Mouse (Mus musculus): ENCODE measurements around the gene Zfp280d. TPM values are rescaled to one million over a fixed set of nuclear protein-coding genes. Genes with fewer than 3 reads are reported as not detected.
A peak's percentile ranks its signal among the peaks of the same experiment; 100 is the strongest.

Zfp280d gene
- polyA plus RNA-seq, 1 experiment from 2014 or later = 53.3 TPM

GRCm38 (mm10) chr9:72275101-72275978 is 680 bp downstream of the Zfp280d start:
- 2% methylated on average over 58 of the region's 70 CpGs for WGBS
- peak overlapping the region; percentile 97 for H3K9ac ChIP-seq (replicated peaks; ENCODE audit: low read length)

DNA sequence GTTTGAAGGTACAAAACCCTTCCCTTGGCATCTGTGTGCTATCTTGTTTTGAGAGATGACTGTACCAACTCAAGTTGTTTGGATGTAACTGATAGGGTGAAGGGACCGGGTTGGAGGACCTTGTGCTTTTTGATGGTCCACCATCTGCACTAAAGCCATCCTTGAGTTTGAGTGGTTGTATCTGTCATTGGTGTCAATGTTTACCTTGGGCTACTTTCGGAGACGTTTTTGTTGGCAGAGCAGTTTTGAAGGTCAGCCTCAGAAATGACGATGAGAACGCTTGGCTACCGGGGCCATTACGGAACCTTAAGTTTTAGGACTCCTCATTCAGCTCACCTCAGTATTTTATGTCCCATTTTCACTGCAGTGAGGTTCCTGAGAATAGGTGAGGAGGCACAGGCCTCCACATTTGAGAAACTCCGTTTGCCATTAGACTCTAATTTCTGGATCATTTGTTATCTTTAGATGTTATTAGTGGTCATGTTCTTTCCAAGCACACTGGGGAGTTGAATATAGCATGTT is 1.4 kb downstream of the Zfp280d start:
- ATAC-seq (ENCODE audit: low FRiP score, low TSS enrichment) (no peak), DNase-seq (peak; percentile 38)
- Histone ChIP-seq H3K9me3 (ENCODE audit: control insufficient read depth, low read length) (no peaks in the 10 kb centered on the region), H3K27me3 (ENCODE audit: control insufficient read depth, insufficient read depth, low read length) (no peaks in the 10 kb centered on the region), H3K4me2 (ENCODE audit: low read length) (peak overlapping the region; percentile 81), H3K4me1 (ENCODE audit: control insufficient read depth, insufficient read depth, low read length) (peaks cover 9% of the 10 kb centered on the region), H3K9ac (replicated peaks; ENCODE audit: low read length) (peak overlapping the region; percentile 97), H3K27ac (replicated peaks; ENCODE audit: low read depth, low read length) (peak overlapping the region; percentile 100), H3K36me3 (ENCODE audit: control insufficient read depth, insufficient read depth, low read length) (no peaks in the 10 kb centered on the region), H3K4me3 (replicated peaks; ENCODE audit: low read depth, low read length) (peak overlapping the region; percentile 62)
- 45% methylated on average over 8 of the region's 8 CpGs for WGBS

More at GRCm38 (mm10) chr9:72275101-72275978, 680 bp downstream of the Zfp280d start:
- DNase-seq (peak; percentile 81), ATAC-seq (ENCODE audit: low FRiP score, low TSS enrichment) (peak; percentile 87)
- Histone ChIP-seq H3K4me2 (ENCODE audit: low read length) (peak overlapping the region; percentile 81), H3K9me3 (ENCODE audit: control insufficient read depth, low read length) (no peaks in the 10 kb centered on the region), H3K27ac (replicated peaks; ENCODE audit: low read depth, low read length) (peak overlapping the region; percentile 100), H3K27me3 (ENCODE audit: control insufficient read depth, insufficient read depth, low read length) (no peaks in the 10 kb centered on the region), H3K36me3 (ENCODE audit: control insufficient read depth, insufficient read depth, low read length) (no peaks in the 10 kb centered on the region), H3K4me1 (ENCODE audit: control insufficient read depth, insufficient read depth, low read length) (peaks cover 9% of the 10 kb centered on the region), H3K4me3 (replicated peaks; ENCODE audit: low read depth, low read length) (peak overlapping the region; percentile 62)

DNA sequence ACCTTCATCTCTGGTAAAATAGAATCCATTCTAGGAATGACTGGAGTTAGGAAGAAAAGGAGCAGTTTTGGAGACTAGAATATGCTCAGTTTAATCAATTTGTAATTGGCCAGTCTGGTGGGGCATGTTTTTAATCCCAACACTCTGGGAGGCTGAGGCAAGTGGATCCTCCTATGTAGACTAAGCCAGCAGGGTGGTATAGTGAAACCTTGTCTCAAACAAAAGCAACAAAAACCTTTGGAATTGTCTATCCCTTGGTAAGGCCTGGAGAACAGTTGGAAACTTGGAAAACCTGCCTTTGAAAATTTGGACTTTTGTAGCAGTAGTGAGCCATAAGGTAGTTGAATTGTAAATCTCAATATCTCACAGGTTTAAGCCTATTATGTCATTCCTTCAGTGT is 2.3 kb downstream of the Zfp280d start:
- Histone ChIP-seq H3K4me3 (replicated peaks; ENCODE audit: low read depth, low read length) (no peak overlapping the region), H3K36me3 (ENCODE audit: control insufficient read depth, insufficient read depth, low read length) (no peaks in the 10 kb centered on the region), H3K27me3 (ENCODE audit: control insufficient read depth, insufficient read depth, low read length) (no peaks in the 10 kb centered on the region), H3K9me3 (ENCODE audit: control insufficient read depth, low read length) (no peaks in the 10 kb centered on the region), H3K9ac (replicated peaks; ENCODE audit: low read length) (no peak overlapping the region), H3K27ac (replicated peaks; ENCODE audit: low read depth, low read length) (no peak overlapping the region), H3K4me1 (ENCODE audit: control insufficient read depth, insufficient read depth, low read length) (peaks cover 9% of the 10 kb centered on the region), H3K4me2 (ENCODE audit: low read length) (peak overlapping the region; percentile 81)
- DNase-seq = no peak
- ATAC-seq (ENCODE audit: low FRiP score, low TSS enrichment) = no peak

GRCm38 (mm10) chr9:72279943-72280342 is 5.3 kb downstream of the Zfp280d start:
- no peaks in the 10 kb centered on the region for H3K36me3 ChIP-seq (ENCODE audit: control insufficient read depth, insufficient read depth, low read length)

GRCm38 (mm10) chr9:72287696-72288095 is 13.0 kb downstream of the Zfp280d start:
- 94% methylated on average over 2 of the region's 2 CpGs for WGBS
- ATAC-seq (ENCODE audit: low FRiP score, low TSS enrichment) = no peak
- no peak overlapping the region for H3K27ac ChIP-seq (replicated peaks; ENCODE audit: low read depth, low read length)
- H3K9ac ChIP-seq (replicated peaks; ENCODE audit: low read length) = no peak overlapping the region
- H3K4me2 ChIP-seq (ENCODE audit: low read length) = no peak overlapping the region
- H3K27me3 ChIP-seq (ENCODE audit: control insufficient read depth, insufficient read depth, low read length) = no peaks in the 10 kb centered on the region
- no peak overlapping the region for H3K4me3 ChIP-seq (replicated peaks; ENCODE audit: low read depth, low read length)
- H3K9me3 ChIP-seq (ENCODE audit: control insufficient read depth, low read length) = no peaks in the 10 kb centered on the region
- no peak for DNase-seq
- no peaks in the 10 kb centered on the region for H3K4me1 ChIP-seq (ENCODE audit: control insufficient read depth, insufficient read depth, low read length)
- H3K36me3 ChIP-seq (ENCODE audit: control insufficient read depth, insufficient read depth, low read length) = peaks cover 3% of the 10 kb centered on the region; the same call in 1 of the 2 replicates

More at GRCm38 (mm10) chr9:72279943-72280342, 5.3 kb downstream of the Zfp280d start:
- Histone ChIP-seq H3K4me2 (ENCODE audit: low read length) (no peak overlapping the region), H3K9me3 (ENCODE audit: control insufficient read depth, low read length) (no peaks in the 10 kb centered on the region), H3K27me3 (ENCODE audit: control insufficient read depth, insufficient read depth, low read length) (no peaks in the 10 kb centered on the region), H3K27ac (replicated peaks; ENCODE audit: low read depth, low read length) (no peak overlapping the region), H3K4me1 (ENCODE audit: control insufficient read depth, insufficient read depth, low read length) (peaks cover 9% of the 10 kb centered on the region), H3K4me3 (replicated peaks; ENCODE audit: low read depth, low read length) (no peak overlapping the region), H3K9ac (replicated peaks; ENCODE audit: low read length) (no peak overlapping the region)
- DNase-seq (no peak), ATAC-seq (ENCODE audit: low FRiP score, low TSS enrichment) (no peak)
- 98% methylated on average over 4 of the region's 4 CpGs for WGBS

DNA sequence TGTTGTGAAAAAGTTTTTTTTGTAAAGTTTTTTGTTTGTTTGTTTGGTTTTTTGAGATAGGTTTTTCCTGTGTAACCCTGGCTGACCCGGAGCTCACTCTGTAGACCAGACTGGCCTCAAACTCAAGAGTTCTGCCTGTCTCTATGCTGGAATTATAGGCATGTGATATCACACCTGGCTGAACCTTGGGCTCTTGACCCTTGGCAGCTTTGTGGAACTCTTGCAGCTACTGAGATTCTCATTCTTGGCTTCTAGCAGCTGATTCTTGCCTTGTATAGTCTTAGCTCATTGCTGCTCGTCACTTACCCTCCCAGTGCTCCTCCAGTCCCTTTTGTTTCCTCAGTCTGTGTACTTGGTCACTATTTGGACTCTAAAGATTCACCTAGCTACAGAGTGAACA is 13.6 kb downstream of the Zfp280d start:
- no peak for ATAC-seq (ENCODE audit: low FRiP score, low TSS enrichment)
- 89% methylated on average over 2 of the region's 2 CpGs for WGBS
- no peak overlapping the region for H3K4me2 ChIP-seq (ENCODE audit: low read length)
- no peaks in the 10 kb centered on the region for H3K9me3 ChIP-seq (ENCODE audit: control insufficient read depth, low read length)
- H3K4me3 ChIP-seq (replicated peaks; ENCODE audit: low read depth, low read length) = no peak overlapping the region
- H3K36me3 ChIP-seq (ENCODE audit: control insufficient read depth, insufficient read depth, low read length) = peaks cover 3% of the 10 kb centered on the region; the same call in 1 of the 2 replicates
- H3K4me1 ChIP-seq (ENCODE audit: control insufficient read depth, insufficient read depth, low read length) = no peaks in the 10 kb centered on the region
- no peaks in the 10 kb centered on the region for H3K27me3 ChIP-seq (ENCODE audit: control insufficient read depth, insufficient read depth, low read length)
- H3K9ac ChIP-seq (replicated peaks; ENCODE audit: low read length) = no peak overlapping the region
- no peak overlapping the region for H3K27ac ChIP-seq (replicated peaks; ENCODE audit: low read depth, low read length)
- no peak for DNase-seq

DNA sequence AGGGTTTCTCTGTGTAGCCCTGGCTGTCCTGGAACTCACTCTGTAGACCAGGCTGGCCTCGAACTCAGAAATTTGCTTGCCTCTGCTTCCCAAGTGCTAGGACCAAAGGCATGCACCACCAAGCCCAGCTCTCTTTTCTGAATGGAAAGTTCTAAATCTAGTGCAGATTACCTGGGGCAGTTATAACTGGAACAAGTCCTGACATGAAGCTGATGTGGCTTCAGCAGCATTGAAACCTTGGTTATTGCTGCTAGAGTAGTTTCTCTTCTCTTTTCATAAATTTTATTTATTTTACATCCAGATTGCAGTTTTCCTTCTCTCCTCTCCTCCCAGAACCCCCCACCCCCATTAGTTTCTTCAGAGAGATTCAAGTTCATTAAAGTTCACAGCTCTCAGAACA is 14.4 kb downstream of the Zfp280d start:
- Histone ChIP-seq H3K4me2 (ENCODE audit: low read length) (no peak overlapping the region), H3K4me1 (ENCODE audit: control insufficient read depth, insufficient read depth, low read length) (no peaks in the 10 kb centered on the region), H3K36me3 (ENCODE audit: control insufficient read depth, insufficient read depth, low read length) (peaks cover 3% of the 10 kb centered on the region; the same call in 1 of the 2 replicates), H3K27ac (replicated peaks; ENCODE audit: low read depth, low read length) (no peak overlapping the region), H3K4me3 (replicated peaks; ENCODE audit: low read depth, low read length) (no peak overlapping the region), H3K9me3 (ENCODE audit: control insufficient read depth, low read length) (no peaks in the 10 kb centered on the region), H3K27me3 (ENCODE audit: control insufficient read depth, insufficient read depth, low read length) (no peaks in the 10 kb centered on the region), H3K9ac (replicated peaks; ENCODE audit: low read length) (no peak overlapping the region)
- ATAC-seq (ENCODE audit: low FRiP score, low TSS enrichment) (no peak), DNase-seq (no peak)
- whole genome bisulfite sequencing = 96% methylated on average over 1 of the region's 1 CpGs

DNA sequence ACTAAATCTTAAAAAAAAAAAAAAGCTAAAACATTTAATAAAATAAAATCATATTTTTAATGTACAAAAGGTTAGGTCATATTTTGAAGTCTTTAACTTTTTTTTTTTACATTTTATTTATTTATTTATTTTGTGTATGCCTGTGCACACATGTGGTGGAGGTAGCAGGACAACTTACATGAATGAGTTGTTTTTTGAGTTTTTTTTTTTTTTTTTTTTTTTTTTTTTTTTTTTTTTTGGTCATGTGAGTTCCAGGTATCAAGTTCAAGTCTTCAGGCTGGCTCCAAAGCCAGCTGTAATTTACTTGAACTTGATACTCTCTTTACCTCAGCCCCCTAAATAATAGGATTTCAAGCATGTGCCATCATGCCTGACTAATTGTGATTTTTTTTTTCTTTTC is 19.4 kb downstream of the Zfp280d start:
- 0 out of 2 replicates have a peak, but pooled peaks cover under 1% of the 10 kb centered on the region for H3K36me3 ChIP-seq (ENCODE audit: control insufficient read depth, insufficient read depth, low read length)
- H3K4me1 ChIP-seq (ENCODE audit: control insufficient read depth, insufficient read depth, low read length) = no peaks in the 10 kb centered on the region
- H3K27ac ChIP-seq (replicated peaks; ENCODE audit: low read depth, low read length) = no peak overlapping the region
- no peaks in the 10 kb centered on the region for H3K9me3 ChIP-seq (ENCODE audit: control insufficient read depth, low read length)
- ATAC-seq (ENCODE audit: low FRiP score, low TSS enrichment) (no peak), DNase-seq (no peak)
- no peak overlapping the region for H3K9ac ChIP-seq (replicated peaks; ENCODE audit: low read length)
- no peaks in the 10 kb centered on the region for H3K27me3 ChIP-seq (ENCODE audit: control insufficient read depth, insufficient read depth, low read length)
- no peak overlapping the region for H3K4me2 ChIP-seq (ENCODE audit: low read length)
- no peak overlapping the region for H3K4me3 ChIP-seq (replicated peaks; ENCODE audit: low read depth, low read length)

DNA sequence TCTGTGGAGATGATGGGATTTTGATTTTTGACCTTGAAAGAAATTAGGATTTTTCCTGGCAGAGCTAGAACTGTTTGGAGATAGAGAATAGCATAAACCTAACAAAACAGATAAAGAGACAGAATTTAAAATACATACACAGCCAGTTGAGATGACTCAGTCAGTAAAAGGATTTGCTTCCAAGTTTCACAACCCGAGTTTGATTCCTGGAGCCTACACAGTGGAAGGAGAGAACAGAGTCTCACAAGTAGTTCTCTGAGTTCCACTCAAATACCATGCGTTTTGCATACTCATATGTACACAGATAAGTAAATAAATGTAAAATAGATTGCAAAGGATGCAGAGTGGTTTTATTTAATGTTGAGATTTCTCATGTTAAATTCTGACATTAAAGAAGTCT is 35.1 kb downstream of the Zfp280d start:
- ATAC-seq (ENCODE audit: low FRiP score, low TSS enrichment) = no peak
- 94% methylated on average over 2 of the region's 2 CpGs for WGBS

More for the DNA sequence above, 35.1 kb downstream of the Zfp280d start:
- no peak for DNase-seq
- Histone ChIP-seq H3K36me3 (ENCODE audit: control insufficient read depth, insufficient read depth, low read length) (peaks cover 33% of the 10 kb centered on the region), H3K4me3 (replicated peaks; ENCODE audit: low read depth, low read length) (no peak overlapping the region), H3K27me3 (ENCODE audit: control insufficient read depth, insufficient read depth, low read length) (no peaks in the 10 kb centered on the region), H3K9ac (replicated peaks; ENCODE audit: low read length) (no peak overlapping the region), H3K4me1 (ENCODE audit: control insufficient read depth, insufficient read depth, low read length) (no peaks in the 10 kb centered on the region), H3K9me3 (ENCODE audit: control insufficient read depth, low read length) (no peaks in the 10 kb centered on the region), H3K27ac (replicated peaks; ENCODE audit: low read depth, low read length) (no peak overlapping the region), H3K4me2 (ENCODE audit: low read length) (no peak overlapping the region)
